Mouse (Mus musculus): ENCODE data around the gene 2010003K11Rik. TPM values are rescaled to one million over a fixed set of nuclear protein-coding genes. Genes with fewer than 3 reads are reported as not detected.

2010003K11Rik gene
- total RNA-seq, 2 experiments from 2014 or later, result not detected

- DNase-seq, result no peak
- intact Hi-C loops (cut with DNase I; ENCODE audit: low total_unique reads), result no loop called here
These were observed 6.4 kb upstream of the 2010003K11Rik start for GRCm38 (mm10) chr19:4504830-4505229.

GRCm38 (mm10) chr19:4502701-4503100, 4.3 kb upstream of the 2010003K11Rik start:
- no peak for DNase-seq
- intact Hi-C loops (cut with DNase I; ENCODE audit: low total_unique reads), result no loop called here

DNA sequence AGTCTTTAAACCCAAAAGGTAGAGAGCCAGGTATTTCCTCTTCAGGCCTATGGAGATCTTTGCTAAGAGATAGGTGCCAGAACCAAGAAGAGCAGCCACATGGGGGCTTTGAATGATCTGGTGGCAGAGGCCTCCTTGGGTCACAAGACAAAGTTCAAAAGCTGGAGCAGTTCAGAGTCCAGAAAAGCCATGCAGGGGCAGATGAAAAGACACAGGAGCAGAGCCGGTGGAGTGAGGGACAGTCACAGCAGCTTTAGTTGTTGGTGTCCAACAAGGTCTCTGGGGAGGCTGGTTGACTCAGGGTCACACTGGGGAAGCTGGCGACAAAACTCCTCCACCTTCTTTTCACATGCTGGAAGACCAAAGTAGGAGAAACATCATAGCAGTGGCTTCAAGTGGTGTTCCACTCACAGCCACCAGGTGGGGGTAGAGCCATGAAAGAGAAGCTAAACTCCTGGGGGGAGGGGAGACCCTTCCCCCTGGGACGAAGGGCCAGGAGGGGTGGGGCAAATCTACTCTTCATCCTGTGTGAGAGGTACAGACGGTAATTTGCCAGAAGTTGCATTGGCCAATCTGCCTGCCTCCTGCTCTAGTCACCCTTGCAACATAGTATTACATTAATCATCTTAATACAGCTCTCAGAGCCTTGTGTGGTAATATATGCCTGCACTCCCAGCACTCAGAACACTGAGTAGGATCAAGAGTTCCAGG, 965 bp downstream of the 2010003K11Rik start:
- intact Hi-C loops (cut with DNase I; ENCODE audit: low total_unique reads), result loop anchor here (5.0 kb wide), 2 partner anchors 130 to 245 kb away; partner anchors contain the start of gene Rce1
- DNase-seq, result peak; percentile 66

GRCm38 (mm10) chr19:4496535-4497262, 1.7 kb downstream of the 2010003K11Rik start:
- intact Hi-C loops (cut with DNase I; ENCODE audit: low total_unique reads), result loop anchor here (5.0 kb wide), 2 partner anchors 131 to 246 kb away; partner anchors contain the start of gene Rce1
- no peak for DNase-seq

- no peak for DNase-seq
- intact Hi-C loops (cut with DNase I; ENCODE audit: low total_unique reads), result loop anchor here (5.0 kb wide), 2 partner anchors 131 to 246 kb away; partner anchors contain the start of gene Rce1
These were observed 2.6 kb downstream of the 2010003K11Rik start for GRCm38 (mm10) chr19:4495814-4496213.

DNA sequence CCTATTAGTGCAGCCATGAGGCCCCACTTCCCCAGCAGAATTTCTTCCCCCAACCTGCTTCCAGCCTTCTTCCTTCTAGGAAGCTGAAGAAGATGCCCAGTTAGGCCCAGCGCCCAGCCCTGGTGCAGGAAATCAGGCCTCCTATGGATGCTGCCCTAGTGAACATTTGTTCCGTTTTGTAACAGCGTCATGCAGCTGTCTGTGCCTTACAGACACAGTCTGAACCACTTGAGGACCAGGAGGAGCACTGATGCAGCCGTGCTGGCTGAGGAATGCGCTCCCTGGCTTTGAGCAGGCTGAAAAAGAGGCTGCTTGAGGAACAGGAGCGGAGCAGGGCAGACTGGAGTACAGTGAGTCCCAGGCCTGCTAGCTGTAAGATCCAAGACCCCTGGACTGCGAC, 3.7 kb downstream of the 2010003K11Rik start:
- no peak for DNase-seq

GRCm38 (mm10) chr19:4492526-4493296, 5.7 kb downstream of the 2010003K11Rik start:
- peak; percentile 72 for DNase-seq
- intact Hi-C loops (cut with DNase I; ENCODE audit: low total_unique reads), result no loop called here

More for the DNA sequence above, 3.7 kb downstream of the 2010003K11Rik start:
- intact Hi-C loops (cut with DNase I; ENCODE audit: low total_unique reads), result loop anchor here (5.0 kb wide), 2 partner anchors 133 to 248 kb away; partner anchors contain the start of gene Rce1

DNA sequence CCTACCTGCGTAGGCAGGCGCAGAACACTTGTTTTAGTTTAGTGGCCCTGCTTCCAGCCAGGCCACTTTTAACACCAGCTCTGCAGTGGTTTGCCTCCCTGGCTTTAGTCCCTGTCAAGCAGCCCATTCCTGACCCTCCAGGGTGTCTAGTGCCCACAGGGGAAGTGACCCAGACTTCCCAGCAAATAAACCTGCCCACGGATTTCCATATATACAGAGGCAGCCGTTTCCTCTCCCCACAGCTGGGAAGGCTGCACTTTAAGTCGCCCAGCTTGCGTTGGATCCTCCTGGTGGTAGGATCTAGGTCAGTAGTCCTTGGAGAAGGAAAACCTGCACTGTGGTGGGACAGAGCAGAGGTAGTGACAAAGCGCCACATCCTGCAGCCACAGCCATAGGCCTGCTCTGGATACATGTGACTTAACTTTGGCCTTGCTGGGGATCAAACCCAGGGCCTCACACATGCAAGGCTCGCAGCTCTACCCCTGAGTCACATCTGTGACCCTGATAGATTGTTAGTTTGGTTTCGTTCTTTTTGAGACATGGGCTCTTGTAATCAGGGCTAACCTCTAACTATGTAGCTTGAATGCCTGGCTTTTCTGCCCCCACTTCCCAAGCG, 7.2 kb downstream of the 2010003K11Rik start:
- DNase-seq, result no peak
- intact Hi-C loops (cut with DNase I; ENCODE audit: low total_unique reads), result no loop called here

- intact Hi-C loops (cut with DNase I; ENCODE audit: low total_unique reads), result no loop called here
- no peak for DNase-seq
These were observed 10.5 kb downstream of the 2010003K11Rik start for GRCm38 (mm10) chr19:4487877-4488276.

GRCm38 (mm10) chr19:4485006-4485405, 13.4 kb downstream of the 2010003K11Rik start:
- intact Hi-C loops (cut with DNase I; ENCODE audit: low total_unique reads), result no loop called here
- no peak for DNase-seq

- intact Hi-C loops (cut with DNase I; ENCODE audit: low total_unique reads), result no loop called here
- no peak for DNase-seq
These were observed 16.1 kb downstream of the 2010003K11Rik start for GRCm38 (mm10) chr19:4482111-4482859.

- DNase-seq, result no peak
- intact Hi-C loops (cut with DNase I; ENCODE audit: low total_unique reads), result no loop called here
These were observed 17.1 kb downstream of the 2010003K11Rik start for GRCm38 (mm10) chr19:4481326-4481725.

DNA sequence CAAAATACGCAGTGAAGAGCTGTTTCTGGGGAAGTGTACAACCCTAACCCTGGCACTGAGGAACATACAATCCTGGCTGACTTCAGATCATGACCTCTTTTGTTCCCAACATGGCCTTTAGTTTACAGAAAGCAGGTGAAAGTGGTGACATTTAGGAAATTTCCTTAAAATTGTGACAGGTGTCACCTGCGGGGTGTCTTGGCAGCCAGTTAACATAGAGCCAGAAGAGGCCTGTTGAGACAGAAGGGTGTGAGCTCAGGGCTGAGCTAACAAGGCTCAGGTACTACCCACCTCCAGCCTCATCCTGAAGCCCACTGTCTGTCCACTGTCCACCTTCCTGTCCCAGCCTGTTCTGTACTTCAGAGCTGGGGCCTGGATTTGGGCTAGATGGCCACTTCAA, 18.3 kb downstream of the 2010003K11Rik start:
- no peak for DNase-seq
- intact Hi-C loops (cut with DNase I; ENCODE audit: low total_unique reads), result no loop called here

GRCm38 (mm10) chr19:4478190-4478516, 20.2 kb downstream of the 2010003K11Rik start:
- intact Hi-C loops (cut with DNase I; ENCODE audit: low total_unique reads), result no loop called here
- no peak for DNase-seq

GRCm38 (mm10) chr19:4477345-4478189, 20.8 kb downstream of the 2010003K11Rik start, which contains the start of gene Syt12:
Gene Syt12 (minus strand): TSS chr19:4477447.
- intact Hi-C loops (cut with DNase I; ENCODE audit: low total_unique reads), result no loop called here

DNA sequence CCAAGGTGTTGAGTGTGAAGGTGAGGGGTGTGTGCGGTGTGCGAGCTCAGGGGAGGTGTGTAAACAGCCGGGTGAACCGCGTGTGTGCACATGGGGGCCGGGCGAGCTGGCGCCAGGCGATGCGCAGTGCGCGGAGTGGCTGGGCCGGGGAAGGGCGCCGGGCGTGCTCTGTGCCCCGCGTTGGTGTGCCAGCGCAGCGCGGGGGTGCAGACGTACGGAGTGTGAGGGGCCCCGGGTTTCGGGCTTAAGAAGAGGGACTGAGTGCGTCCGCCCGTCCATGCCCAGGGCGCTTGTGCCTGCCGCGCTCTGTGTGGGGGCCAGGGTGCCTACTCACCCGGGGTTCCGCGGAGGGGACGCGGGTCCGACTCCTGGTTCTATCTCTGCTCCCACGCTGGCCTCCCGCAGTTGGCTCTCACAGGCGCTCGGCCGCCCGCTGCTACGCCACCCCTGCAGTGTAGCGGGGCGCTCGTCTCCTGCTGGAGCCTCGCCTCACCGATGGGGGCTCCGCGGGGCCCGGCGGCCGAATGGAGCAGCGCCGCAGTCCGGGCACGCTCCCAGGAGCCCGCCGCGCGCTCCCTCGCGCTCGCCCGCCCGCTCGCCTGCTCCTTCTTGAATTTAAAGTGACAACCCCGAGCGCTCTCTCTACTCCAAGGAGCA, 21.7 kb downstream of the 2010003K11Rik start:
- intact Hi-C loops (cut with DNase I; ENCODE audit: low total_unique reads), result no loop called here
- peak; percentile 29 for DNase-seq

More at GRCm38 (mm10) chr19:4477345-4478189, 20.8 kb downstream of the 2010003K11Rik start, which contains the start of gene Syt12:
- DNase-seq, result peak; percentile 25

DNA sequence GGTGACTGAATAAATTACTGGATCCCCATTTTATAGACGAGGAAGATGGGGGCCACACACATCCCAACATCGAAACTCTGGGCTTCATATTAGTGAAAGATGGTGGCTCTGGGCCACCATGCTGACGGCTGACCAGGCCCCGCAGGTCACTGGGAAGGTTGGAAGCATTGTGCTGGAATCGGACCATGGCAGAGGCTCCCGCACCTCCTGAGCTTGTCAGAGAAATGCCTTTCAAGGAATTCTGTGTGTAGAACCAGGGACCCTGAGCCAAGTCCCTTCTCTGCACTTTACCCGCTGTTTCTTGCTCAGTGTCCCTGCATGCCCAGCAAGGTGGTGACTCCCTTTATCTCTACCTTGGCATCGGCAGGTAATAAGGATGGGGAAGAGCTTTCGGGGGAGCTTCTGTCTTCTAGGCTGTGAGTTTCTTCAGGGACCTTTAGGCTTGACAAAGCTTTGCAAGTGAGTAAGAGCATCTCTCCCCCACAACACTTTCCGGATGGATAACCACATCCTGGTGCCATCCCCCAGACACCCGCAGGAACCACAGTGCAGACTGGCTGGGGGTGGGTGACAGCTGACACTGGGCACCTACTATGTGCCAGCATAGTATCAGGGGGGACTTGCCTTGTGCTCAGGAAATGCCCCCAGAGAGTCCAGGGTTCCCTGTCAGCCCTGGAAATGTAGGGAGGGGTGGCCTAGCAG, 23.0 kb downstream of the 2010003K11Rik start:
- intact Hi-C loops (cut with DNase I; ENCODE audit: low total_unique reads), result no loop called here
- DNase-seq, result no peak
